Mouse (Mus musculus): Measurements from ENCODE around the gene Meis1. TPM values are rescaled to one million over a fixed set of nuclear protein-coding genes. Genes with fewer than 3 reads are reported as not detected.

The Meis1 gene
- total RNA-seq, 2 experiments from 2014 or later = 11.8 to 13.3 TPM

DNA sequence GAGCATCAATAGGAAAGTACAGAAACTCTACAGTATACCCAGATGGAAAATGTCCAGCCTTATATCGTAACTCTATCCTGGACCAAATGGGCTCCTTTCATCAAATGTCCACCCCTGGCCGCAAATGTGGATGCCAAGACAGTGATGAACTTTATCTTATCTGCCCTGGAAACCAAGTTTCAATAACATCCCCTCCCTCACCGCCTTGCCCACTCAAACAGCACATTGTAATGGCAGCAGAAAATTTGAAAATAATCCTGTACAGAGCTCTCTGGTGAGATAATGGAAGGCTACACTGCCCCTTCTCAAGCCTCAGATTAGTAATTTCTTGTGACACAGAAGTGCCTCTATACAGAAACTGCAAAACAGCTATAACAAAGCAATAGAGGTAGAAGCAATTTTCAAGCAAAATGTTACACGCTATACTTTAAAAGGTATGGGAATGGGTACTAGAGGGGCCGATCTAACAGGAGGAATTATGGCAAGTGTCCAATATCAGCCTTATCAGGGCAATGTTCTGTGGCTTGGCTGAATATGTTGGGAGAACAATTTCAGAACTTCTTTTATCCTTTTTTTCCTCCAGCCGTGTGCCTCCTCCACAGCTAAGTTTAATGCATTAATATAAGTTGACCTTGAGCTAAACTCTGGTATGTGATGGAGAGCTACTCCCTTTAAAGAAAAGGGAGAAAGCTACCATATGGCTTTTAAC lies 106.3 kb downstream of the Meis1 start:
- DNase-seq (ENCODE audit: low spot score in 2 of 2) = no peak

DNA sequence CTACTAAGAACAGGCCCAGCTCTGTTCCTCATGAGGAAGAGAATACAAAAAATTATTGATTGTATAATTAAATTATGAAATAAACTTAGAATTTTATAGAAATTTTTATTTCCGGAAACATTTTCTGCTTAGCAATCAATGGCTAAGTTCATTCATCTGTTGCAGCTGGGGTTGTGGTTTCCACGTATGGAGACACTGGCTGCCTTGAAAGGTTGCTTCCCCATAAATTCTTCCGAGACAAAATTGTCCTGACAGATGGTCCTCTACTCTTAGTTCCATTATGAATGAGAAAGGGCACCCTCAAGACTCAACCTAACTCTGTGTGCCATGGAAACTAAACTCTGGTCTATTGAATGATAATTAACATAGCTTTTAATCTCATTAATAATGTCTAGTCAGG lies 111.9 kb downstream of the Meis1 start:
- no peak for DNase-seq (ENCODE audit: low spot score in 2 of 2)

DNA sequence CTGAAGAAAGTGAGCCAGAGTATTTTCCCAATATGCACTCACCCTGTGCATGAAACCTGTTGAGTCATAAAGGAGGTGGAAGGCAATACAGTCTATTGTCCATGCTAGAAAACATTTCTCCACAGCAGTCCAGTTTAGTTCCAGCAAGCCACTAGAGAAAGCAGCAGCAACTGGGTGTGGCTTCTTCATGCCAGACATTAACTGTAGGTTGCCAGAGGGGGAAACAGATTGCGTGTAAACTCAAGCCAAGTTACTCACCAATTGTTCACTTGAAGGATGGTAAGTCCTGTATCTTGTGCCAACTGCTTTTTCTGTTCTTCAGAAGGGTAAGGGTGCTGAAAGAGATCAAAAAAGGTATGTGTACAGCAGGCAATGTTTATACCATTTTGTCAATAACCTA lies 113.4 kb downstream of the Meis1 start:
- no peak for DNase-seq (ENCODE audit: low spot score in 2 of 2)

DNA sequence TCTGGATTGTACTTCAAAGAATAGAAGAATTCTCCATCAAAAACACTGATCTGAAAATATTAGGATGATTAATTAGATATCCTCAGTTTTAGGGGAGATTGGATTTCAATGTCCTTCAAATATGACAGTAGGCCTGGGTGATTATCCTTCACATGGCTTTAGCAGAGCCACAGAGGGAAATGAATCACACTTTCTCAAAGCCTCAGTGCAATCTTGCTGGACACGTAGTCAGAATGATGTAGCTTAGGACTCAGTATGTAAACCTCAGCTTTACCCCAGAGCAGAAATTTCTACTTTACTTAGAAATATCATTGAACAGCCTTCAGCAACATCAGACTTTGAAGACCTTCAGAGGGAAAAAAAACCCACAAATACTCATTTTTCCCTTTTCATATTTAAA lies 113.9 kb downstream of the Meis1 start:
- DNase-seq (ENCODE audit: low spot score in 2 of 2) = no peak

DNA sequence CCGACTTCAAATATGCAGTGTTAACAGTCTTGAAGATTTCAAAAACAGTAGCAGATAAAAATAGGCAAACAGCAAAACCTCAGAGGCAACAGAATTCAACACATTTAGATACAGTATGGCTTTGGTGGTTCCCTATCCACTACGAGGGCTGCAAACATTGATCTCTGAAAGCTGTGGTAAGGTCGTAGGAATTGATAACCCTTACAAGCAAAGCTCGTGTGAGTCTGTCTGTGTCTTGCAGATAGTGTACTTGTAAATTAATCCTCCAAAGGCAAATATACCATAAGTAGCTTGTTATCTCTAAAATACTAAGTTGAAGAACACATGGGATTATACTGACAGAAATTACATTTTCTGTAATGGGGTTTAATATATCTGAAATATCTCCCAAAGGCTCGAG lies 114.5 kb downstream of the Meis1 start:
- DNase-seq (ENCODE audit: low spot score in 2 of 2) = no peak

DNA sequence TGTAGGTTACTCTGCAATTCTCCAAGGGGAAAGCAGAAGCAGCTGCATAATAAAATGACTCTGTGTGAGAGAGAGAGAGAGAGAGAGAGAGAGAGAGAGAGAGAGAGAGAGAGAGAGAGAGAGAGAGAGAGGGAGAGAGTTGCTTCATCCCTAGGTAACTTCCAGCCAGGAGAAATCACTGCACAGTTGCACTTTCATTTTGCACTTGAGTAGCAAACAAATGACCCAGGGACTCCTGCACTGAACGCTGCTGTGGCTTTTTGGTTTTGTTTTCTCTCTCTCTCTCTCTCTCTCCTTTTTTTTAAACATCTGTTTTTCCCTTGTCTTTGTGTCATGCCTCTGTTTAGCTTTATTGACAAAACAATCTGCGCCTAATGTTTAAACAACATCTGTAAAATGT lies 118.3 kb downstream of the Meis1 start:
- DNase-seq (ENCODE audit: low spot score in 2 of 2) = no peak

DNA sequence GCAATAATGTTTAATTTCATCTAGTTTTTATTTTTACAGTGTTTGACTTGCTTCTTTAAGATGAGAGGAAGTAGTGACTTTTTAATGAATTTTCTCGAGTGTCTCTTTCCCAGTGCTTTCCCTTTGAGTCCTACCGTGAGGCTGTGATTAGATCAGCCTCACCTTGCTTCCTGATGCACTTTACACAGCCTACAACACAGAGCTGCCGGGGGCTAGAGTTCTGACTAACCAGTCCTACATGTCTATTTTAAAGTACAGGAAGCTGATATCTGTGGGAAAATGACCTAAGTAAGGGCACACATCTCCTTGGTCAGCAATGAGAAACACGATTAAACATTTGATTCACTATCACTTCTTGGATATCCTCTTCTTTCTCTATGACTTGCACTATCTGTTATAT lies 119.9 kb downstream of the Meis1 start:
- DNase-seq (ENCODE audit: low spot score in 2 of 2) = no peak

DNA sequence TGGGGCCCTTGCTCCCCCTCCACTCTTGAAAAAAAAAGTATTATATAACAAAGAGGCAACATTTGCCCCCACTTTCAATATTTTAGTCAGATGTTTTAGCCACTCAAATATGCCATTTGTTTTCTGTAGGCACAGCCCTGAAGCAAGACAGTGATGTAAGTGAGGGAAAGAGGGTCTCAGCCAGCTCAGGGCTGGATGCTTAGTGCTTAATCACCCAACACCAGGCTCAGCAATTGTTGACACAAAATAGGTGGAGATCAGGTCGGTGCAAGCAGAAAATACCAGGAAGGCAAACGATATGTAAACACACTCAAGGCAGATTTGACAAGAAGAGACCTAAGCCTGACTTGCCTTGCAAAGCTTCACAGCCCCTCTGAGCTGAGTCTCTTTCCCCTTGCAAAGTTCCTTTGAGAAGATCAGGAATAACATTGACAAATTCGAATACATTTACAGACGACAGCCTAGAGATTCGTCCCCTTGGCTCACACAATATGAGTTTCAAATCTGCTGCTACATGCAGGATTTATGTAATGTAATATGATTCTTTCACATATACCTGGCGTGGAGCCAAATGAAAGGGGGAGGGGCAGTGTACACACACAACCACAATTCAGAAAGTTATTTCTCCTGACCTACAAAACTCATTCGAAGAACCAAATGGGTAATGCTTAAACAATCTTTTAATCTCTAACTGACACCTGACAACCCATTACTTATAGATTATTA lies 120.7 kb downstream of the Meis1 start:
- DNase-seq (ENCODE audit: low spot score in 2 of 2) = no peak

- DNase-seq (ENCODE audit: low spot score in 2 of 2) = no peak
These were observed 121.5 kb downstream of the Meis1 start for GRCm38 (mm10) chr11:18897250-18897649.

DNA sequence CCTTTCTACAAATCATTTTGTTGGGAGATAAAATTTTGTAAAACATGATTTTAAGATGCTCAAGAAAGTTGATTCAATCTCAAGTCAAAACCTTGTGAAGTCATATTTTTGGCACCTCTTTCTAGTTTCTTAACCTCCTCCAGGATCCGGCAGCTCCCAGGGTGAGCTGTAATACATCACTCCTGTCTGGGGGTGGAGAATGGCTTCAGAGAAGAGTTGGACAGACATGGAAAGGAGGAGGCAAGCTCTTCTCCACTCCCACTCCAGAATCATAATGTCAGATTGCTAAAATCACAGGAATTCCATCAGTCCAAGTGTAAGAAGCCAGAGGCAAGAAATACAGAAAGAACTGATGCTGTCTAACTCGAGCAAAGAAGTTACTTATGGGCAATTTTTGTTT lies 126.3 kb downstream of the Meis1 start:
- DNase-seq (ENCODE audit: low spot score in 2 of 2) = no peak

DNA sequence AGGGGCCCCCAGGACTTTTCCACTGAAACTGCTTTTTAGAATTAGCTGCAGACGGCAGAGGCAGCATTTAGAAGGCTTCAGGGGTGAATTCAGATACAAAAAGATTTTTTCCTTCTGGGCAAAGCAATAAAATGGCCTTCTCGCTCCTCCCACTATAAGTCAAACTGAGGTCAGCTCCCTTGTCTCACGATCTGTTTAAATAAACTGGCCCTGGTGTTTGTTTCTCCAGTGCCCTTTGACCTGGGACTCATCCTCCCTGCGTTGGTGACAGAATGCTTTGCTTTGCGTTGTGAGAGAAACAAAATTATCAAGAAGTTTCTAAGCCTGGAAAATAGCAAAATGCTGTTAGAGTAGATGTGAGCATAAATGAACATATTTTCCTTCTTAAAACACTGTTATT lies 129.6 kb downstream of the Meis1 start:
- no peak for DNase-seq (ENCODE audit: low spot score in 2 of 2)

DNA sequence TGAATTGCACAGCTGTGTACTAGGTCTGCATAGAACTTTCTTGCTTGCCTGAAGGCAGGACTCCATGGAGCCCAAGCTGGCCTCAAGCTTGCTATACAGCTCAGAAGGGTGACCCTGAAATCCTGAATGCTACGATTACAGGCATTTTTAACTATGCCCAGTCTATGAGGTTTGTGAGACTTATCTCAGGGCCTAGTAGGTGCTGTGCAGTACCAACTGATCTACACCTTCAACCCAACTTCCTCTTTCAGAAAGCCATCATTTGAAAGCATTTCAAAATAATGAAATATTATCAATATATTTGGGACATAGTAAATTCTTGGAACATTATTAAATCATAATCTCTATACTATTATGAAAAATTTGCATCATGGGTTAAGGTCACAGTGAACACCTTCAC lies 130.1 kb downstream of the Meis1 start:
- no peak for DNase-seq (ENCODE audit: low spot score in 2 of 2)

DNA sequence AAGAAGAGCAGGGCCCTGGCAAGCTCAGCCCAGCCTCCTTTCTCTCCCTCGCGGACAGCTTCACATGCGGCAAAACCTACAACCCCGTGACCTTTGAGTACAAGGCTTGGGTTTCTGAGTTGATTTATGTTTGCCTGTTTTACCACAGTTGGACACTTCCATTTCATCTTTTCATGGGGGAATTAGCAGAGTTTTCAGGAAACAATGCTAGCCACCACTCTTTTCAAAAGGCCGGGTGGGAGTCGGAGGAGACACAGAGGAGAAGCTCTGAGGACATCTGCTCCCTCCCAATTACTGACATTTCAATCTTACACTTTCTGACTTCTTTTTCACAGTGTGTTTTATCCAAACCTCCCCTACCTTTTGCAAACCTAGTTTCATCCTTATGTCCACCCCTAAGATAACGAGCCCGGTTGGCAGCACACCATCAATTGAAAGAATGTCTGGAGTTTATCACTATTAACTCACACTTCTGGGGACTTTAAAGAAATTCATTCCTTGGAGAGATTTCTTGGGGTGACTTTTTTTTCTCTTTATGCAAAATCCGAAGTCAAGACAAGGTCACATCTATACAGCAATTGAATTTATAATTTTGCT lies 133.0 kb downstream of the Meis1 start:
- no peak for DNase-seq (ENCODE audit: low spot score in 2 of 2)

DNA sequence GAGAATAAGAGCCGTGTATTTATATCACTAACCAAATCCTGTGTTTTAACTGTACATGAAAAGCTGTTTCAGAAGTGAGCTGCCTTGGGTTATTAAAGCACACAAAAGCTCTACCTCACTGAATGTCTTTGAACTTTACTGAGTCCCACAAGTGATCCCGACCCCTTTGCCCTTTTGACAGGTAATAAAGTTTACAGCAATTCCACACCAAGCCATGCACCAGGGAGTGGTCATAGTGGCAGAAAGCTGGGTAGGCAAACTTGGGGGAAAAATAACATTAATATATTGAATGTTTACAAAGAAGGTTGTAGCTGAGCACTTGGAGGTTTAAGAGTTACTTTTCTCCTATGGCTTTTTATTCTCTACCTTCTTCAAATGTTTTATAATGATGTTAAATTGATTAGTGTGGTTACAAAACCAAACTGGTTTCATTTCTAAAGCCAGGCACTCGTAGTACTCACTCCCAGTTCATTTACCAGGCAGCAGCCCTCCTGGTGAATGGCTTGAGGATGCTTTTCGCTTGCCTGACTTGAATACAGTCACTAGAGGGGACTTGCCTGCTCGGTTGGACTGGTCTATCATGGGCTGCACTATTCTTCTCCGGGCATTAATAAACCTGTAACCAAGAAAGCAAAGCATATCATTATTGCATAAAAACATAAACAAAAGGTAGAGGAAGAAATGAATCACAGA lies 133.6 kb downstream of the Meis1 start:
- DNase-seq (ENCODE audit: low spot score in 2 of 2) = no peak

GRCm38 (mm10) chr11:18883987-18884386 lies 134.8 kb downstream of the Meis1 start:
- no peak for DNase-seq (ENCODE audit: low spot score in 2 of 2)

- DNase-seq (ENCODE audit: low spot score in 2 of 2) = no peak
These were observed 135.3 kb downstream of the Meis1 start for GRCm38 (mm10) chr11:18883507-18883881.

- no peak for DNase-seq (ENCODE audit: low spot score in 2 of 2)
These were observed 135.9 kb downstream of the Meis1 start for GRCm38 (mm10) chr11:18882747-18883506.

DNA sequence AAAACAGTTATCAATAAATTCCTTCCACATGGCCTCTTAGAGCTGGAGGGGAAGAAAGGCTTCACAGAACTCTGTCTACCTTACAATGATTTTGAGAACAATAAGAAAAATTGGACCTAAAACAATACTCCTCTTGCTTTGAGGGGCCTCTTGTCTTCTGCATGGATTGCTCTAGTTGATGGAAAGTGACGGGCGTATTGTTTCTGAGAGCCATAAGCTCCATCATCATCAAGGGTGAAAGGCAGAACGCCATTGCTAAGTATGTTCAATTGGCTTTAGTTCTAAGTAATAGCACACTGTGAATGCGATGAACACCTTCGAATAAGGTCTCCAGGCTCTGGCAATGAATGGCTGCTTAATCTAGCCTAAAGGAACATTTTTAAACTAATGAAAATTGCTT lies 136.5 kb downstream of the Meis1 start:
- DNase-seq (ENCODE audit: low spot score in 2 of 2) = no peak

DNA sequence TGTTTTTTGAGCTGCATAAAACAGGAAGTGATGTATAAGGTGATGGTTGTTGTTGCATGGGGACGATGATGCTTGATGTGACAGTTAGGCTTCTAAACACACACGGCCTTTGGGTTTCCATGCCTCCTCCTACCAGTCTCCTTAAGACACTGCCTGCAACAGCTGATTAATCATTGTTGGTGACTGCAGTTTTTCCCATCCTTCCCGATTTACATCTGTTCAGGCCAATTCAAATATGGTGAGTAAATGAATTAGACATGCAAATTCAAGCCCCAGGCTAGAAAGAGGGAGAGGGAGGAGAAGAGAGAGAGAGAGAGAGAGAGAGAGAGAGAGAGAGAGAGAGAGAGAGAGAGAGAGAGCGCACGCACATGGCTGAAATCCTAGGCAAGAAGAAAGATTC lies 138.0 kb downstream of the Meis1 start:
- no peak for DNase-seq (ENCODE audit: low spot score in 2 of 2)

DNA sequence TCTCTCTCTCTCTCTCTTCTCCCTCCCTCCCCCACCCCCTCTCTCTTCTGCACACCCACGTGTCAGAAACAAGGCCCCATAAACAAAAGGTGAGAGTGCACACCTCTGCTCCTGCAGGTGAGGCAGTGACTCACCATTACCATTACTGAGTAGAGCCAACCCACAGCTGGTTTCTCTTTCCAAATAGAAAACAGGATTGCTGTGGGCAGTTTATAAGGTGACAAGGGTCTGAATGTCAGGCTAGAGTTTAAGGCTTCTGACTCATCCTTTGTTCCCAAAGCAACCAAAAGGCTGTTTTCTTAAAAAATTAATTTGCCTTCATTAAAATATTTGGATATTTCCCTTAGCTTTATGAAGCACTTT lies 139.3 kb downstream of the Meis1 start:
- no peak for DNase-seq (ENCODE audit: low spot score in 2 of 2)

DNA sequence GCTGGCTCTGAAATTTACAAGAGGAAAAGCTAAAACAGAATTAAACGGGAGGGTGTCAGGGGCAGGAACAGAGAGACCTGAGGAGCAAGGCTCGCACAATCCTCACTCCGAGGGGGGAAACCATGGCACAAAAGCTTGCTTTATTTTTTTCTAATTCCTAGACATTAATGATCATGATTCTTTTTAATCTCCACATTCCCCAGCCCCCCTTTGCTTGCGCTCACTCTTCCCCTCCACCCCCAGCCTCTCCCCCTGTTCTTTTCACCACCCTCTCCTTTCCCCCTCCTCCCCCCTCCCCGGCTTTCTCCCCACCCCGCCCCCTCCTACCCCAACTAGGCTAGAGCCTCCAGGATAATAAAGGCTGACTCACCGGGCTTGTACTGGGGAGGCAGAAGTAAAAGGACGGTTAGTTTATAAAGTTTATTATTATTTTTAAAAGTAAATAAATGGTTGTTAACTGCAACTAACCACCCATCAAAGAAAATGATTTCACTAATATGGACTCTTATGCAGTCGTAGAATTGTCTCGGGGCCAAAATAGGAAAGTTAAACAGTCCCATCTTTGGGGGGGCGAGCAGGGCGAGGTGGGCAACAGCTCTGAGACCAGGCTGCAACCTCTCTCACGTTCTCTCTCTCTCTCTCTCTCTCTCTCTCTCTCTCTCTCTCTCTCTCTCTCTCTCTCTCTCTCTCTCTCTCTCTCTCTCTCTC lies 139.9 kb downstream of the Meis1 start:
- no peak for DNase-seq (ENCODE audit: low spot score in 2 of 2)
